Mouse (Mus musculus) ES-E14 (cell line): ENCODE results near the gene Rab3c.

Experiments
- HCFC1 ChIP-seq: IDR thresholded peaks from 2 replicates; pipeline ENCODE4 v1.6.1; 2012; ENCODE audit warnings: low read length, inconsistent platforms, borderline replicate concordance; ENCODE audit not compliant: insufficient read depth
- MAFK ChIP-seq: IDR thresholded peaks from 2 replicates; pipeline ENCODE4 v1.6.1; 2014; ENCODE audit warnings: mild to moderate bottlenecking, low read depth, low read length, inconsistent platforms; ENCODE audit not compliant: insufficient read depth
- ZC3H11A ChIP-seq: IDR thresholded peaks from 2 replicates; pipeline ENCODE4 v1.6.1; 2012; ENCODE audit warnings: low read depth, mild to moderate bottlenecking, inconsistent platforms, low read length, borderline replicate concordance
- ZNF384 ChIP-seq: IDR thresholded peaks from 2 replicates; pipeline ENCODE4 v1.6.1; 2012; ENCODE audit warnings: low read depth, low read length, inconsistent platforms

DNA sequence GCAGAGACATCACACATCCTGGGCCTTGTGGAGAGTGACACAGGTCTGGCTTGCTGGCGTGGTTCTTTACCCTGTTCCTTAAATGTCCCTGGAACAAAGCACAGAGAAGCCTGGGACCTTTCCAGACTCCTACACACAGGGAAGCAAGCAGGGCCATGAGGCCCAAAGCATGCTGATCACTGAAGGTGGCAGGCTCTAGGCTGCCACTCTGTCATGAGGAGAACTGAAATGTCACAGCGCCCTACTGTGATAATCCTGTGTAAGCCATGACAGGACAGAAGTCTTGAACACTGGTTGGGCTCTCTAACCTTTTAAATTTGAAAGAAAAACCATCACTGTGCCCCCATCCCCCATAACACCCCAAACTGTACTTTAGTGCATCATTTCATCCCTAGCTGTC, 214.1 kb downstream of the Rab3c start:
- no peak for TF ChIP-seq ZNF384
- TF ChIP-seq HCFC1, result no peak
- TF ChIP-seq MAFK, result no peak
- TF ChIP-seq ZC3H11A, result no peak
